Mouse (Mus musculus) thymus, adult 2 months (tissue): ENCODE data around the gene Uhrf1bp1.

Source experiments
- CTCF ChIP-seq: fragments of 200-500 bp; IDR thresholded peaks from 2 replicates; pipeline ENCODE4 v1.5.1; 2012; ENCODE audit warnings: mild to moderate bottlenecking, control low read depth, low read length, moderate library complexity, borderline replicate concordance; ENCODE audit not compliant: control insufficient read depth, poor library complexity, insufficient read depth; ENCODE audit errors: extremely low read depth
- POLR2A ChIP-seq: fragments of 200-500 bp; IDR thresholded peaks from 2 replicates; pipeline ENCODE4 v1.6.1; 2012; ENCODE audit warnings: mild to moderate bottlenecking, low read length, control low read depth, moderate library complexity; ENCODE audit not compliant: control insufficient read depth, poor library complexity, insufficient read depth; ENCODE audit errors: extremely low read depth

- TF ChIP-seq POLR2A (no peak), CTCF (no peak)
These were observed 10.5 kb downstream of the Uhrf1bp1 start for GRCm38 (mm10) chr17:27866737-27867136.
